Comparison of ENCODE assay signal across 8 mouse cellular contexts in the genomic region with DNA sequence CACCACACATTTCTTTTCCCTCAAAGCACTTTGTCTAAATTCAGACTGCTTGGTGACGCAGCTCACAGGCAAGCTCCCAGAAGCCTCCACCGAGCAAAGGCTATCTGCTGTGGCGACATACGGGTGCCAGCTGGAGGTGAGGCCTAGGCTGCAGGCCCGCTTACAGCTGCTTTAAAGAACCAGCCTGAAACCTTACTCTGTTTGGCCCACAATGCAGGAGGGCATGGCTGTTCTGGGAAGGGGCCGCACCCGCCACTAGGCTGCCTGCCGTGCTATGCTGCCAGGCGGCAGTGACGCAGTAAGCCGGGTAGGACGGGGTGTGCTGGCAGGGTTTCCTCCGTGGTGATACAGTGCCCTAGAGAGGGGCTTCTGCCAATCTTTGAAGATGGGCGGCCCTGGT. TPM values are rescaled to one million over a fixed set of nuclear protein-coding genes. Genes with fewer than 3 reads are reported as not detected.
DNase-seq lines count a peak whose midpoint lies in the region; ATAC-seq lines count a peak whose summit lies in the region.

No protein-coding gene starts in this region.

- intact Hi-C loops in heart, postnatal 14 days (cut with DNase I), result loop anchor here (1.0 to 2.0 kb wide), 2 partner anchors 56 to 193 kb away; no protein-coding TSS in a partner anchor

- no peak overlapping the region for H3K4me3 ChIP-seq in forebrain, embryonic 12.5 days (replicated peaks)
- no peak overlapping the region for H3K4me3 ChIP-seq in forebrain, embryonic 10.5 days

- H3K4me1 ChIP-seq in forebrain, embryonic 12.5 days, result peaks cover 28% of the 10 kb centered on the region
- H3K4me1 ChIP-seq in forebrain, embryonic 10.5 days, result peaks cover 26% of the 10 kb centered on the region

- H3K27me3 ChIP-seq in forebrain, embryonic 12.5 days, result no peaks in the 10 kb centered on the region
- H3K27me3 ChIP-seq in forebrain, embryonic 10.5 days (ENCODE audit: poor library complexity, severe bottlenecking), result no peaks in the 10 kb centered on the region

- 89% methylated on average over 14 of the region's 14 CpGs for WGBS in forebrain, embryonic 12.5 days
- WGBS in forebrain, embryonic 10.5 days, result 91% methylated on average over 14 of the region's 14 CpGs

- H3K9ac ChIP-seq in forebrain, embryonic 12.5 days, result no peak overlapping the region

- H3K4me2 ChIP-seq in forebrain, embryonic 12.5 days, result no peak overlapping the region

- no peak for DNase-seq in forebrain, embryonic 10.5 days (ENCODE audit: extremely low spot score, low spot score)
- DNase-seq in urinary bladder, adult 2 months (ENCODE audit: low spot score), result peak; percentile 27
- DNase-seq in urinary bladder, postnatal 25 days (ENCODE audit: low spot score), result no peak
- DNase-seq in heart, postnatal 14 days, result peak; percentile 51 to 58
- no peak for DNase-seq in retina, embryonic 14.5 days (ENCODE audit: low spot score)
- DNase-seq in thymus, postnatal 4 days, result no peak

- ATAC-seq in forebrain, embryonic 12.5 days (ENCODE audit: low FRiP score), result no peak
- ATAC-seq in megakaryocyte progenitor cell, adult 5-6 weeks (replicated peaks; ENCODE audit: poor library complexity), result no peak

- peaks cover 77% of the 10 kb centered on the region for H3K36me3 ChIP-seq in forebrain, embryonic 12.5 days (replicated peaks)
- H3K36me3 ChIP-seq in forebrain, embryonic 10.5 days (replicated peaks), result peaks cover 100% of the 10 kb centered on the region

- H3K9me3 ChIP-seq in forebrain, embryonic 12.5 days, result no peaks in the 10 kb centered on the region
- H3K9me3 ChIP-seq in forebrain, embryonic 10.5 days, result no peaks in the 10 kb centered on the region

- peak overlapping the region; percentile 59; the same call in 1 of the 2 replicates for H3K27ac ChIP-seq in forebrain, embryonic 12.5 days
- no peak overlapping the region for H3K27ac ChIP-seq in forebrain, embryonic 10.5 days

RNA-seq across cellular contexts. Expression of gene Aagab, which starts 48.4 kb away (rescaled TPM):
- polyA plus RNA-seq in forebrain, embryonic 12.5 days (2016; fragmentation: Nextera tagmentation; extraction: Ambion mirVana), result 50.4 and 51.5 TPM in 2 replicates
- polyA plus RNA-seq in forebrain, embryonic 10.5 days (2016; fragmentation: Nextera tagmentation; extraction: Ambion mirVana), result 53.9 and 54.5 TPM in 2 replicates
- polyA plus RNA-seq in urinary bladder, adult 2 months (2012; rRNA removed), result 16.7 and 19.3 TPM in 2 replicates
- 10 to 100 TPM; 15.2 to 18.7 TPM for total RNA-seq in heart, postnatal 14 days (2021)
- total RNA-seq in megakaryocyte progenitor cell, adult 5-6 weeks (2015), result 16.0 and 18.0 TPM in 2 replicates
- total RNA-seq in megakaryocyte progenitor cell, adult 5-6 weeks (2017), result 30.9 and 34.6 TPM in 2 replicates

RNA-seq across cellular contexts. Expression of gene Iqch, which starts 48.6 kb away (rescaled TPM):
- polyA plus RNA-seq in forebrain, embryonic 12.5 days (2016; fragmentation: Nextera tagmentation; extraction: Ambion mirVana), result 0.10 TPM in 1 of 2 replicates, not detected in the other
- polyA plus RNA-seq in forebrain, embryonic 10.5 days (2016; fragmentation: Nextera tagmentation; extraction: Ambion mirVana), result 0.04 and 0.14 TPM in 2 replicates
- 0.03 TPM in 1 of 2 replicates, not detected in the other for polyA plus RNA-seq in urinary bladder, adult 2 months (2012; rRNA removed)
- not detected for total RNA-seq in heart, postnatal 14 days (2021)
- total RNA-seq in megakaryocyte progenitor cell, adult 5-6 weeks (2015), result not detected in 2 replicates
- total RNA-seq in megakaryocyte progenitor cell, adult 5-6 weeks (2017), result not detected in 2 replicates

Comparison
In these comparisons a context has a peak if more than half of its experiments do, and no peak if none do; other contexts are left out.
1. DNase-seq: peak in urinary bladder, adult 2 months (single experiment) and heart, postnatal 14 days (2 of 2); none in forebrain, embryonic 10.5 days (single experiment), urinary bladder, postnatal 25 days (single experiment), retina, embryonic 14.5 days (single experiment) and thymus, postnatal 4 days (single experiment).